Mouse (Mus musculus) embryo, embryonic 10.5 days (tissue): ENCODE measurements around the gene Tmem259.

Experiments
- DNase-seq: peaks from one replicate; pipeline ENCODE4 v3.0.0-alpha.2; 2015; ENCODE audit warnings: low spot score

The Tmem259 gene

GRCm38 (mm10) chr10:79984195-79984816 is at the start of gene Tmem259:
Tmem259 (minus strand) TSS chr10:79984330.
- DNase-seq, result peak; percentile 95

- no peak for DNase-seq
Measured at GRCm38 (mm10) chr10:80032799-80033480, 48.8 kb upstream of the Tmem259 start.

GRCm38 (mm10) chr10:80030736-80031135 is 46.6 kb upstream of the Tmem259 start:
- DNase-seq, result no peak

GRCm38 (mm10) chr10:80030191-80030590 is 46.1 kb upstream of the Tmem259 start:
- no peak for DNase-seq

GRCm38 (mm10) chr10:80028521-80028846 is 44.4 kb upstream of the Tmem259 start:
- no peak for DNase-seq

- no peak for DNase-seq
Measured at GRCm38 (mm10) chr10:80027681-80028520, 43.8 kb upstream of the Tmem259 start.

- DNase-seq, result peak; percentile 42
Measured at GRCm38 (mm10) chr10:80025889-80026288, 41.8 kb upstream of the Tmem259 start.

GRCm38 (mm10) chr10:80025463-80025862 is 41.3 kb upstream of the Tmem259 start:
- no peak for DNase-seq

- DNase-seq, result no peak
Measured at GRCm38 (mm10) chr10:80025044-80025347, 40.9 kb upstream of the Tmem259 start.

GRCm38 (mm10) chr10:80024229-80025043 is 40.3 kb upstream of the Tmem259 start:
- DNase-seq, result no peak

- no peak for DNase-seq
Measured at GRCm38 (mm10) chr10:80023758-80024157, 39.6 kb upstream of the Tmem259 start.

GRCm38 (mm10) chr10:80022806-80023205 is 38.7 kb upstream of the Tmem259 start:
- no peak for DNase-seq

GRCm38 (mm10) chr10:80022164-80022563 is 38.0 kb upstream of the Tmem259 start:
- no peak for DNase-seq

GRCm38 (mm10) chr10:80021320-80021641 is 37.2 kb upstream of the Tmem259 start:
- DNase-seq, result no peak

GRCm38 (mm10) chr10:80020603-80021319 is 36.6 kb upstream of the Tmem259 start:
- no peak for DNase-seq

- no peak for DNase-seq
Measured at GRCm38 (mm10) chr10:80020191-80020590, 36.1 kb upstream of the Tmem259 start.

- peak; percentile 76 for DNase-seq
Measured at GRCm38 (mm10) chr10:80019471-80020131, 35.5 kb upstream of the Tmem259 start.

- peak; percentile 46 for DNase-seq
Measured at GRCm38 (mm10) chr10:80018739-80019297, 34.7 kb upstream of the Tmem259 start.

- DNase-seq, result no peak
Measured at GRCm38 (mm10) chr10:80017771-80018170, 33.6 kb upstream of the Tmem259 start.

GRCm38 (mm10) chr10:80017361-80017760 is 33.2 kb upstream of the Tmem259 start:
- no peak for DNase-seq

GRCm38 (mm10) chr10:80016931-80017330 is 32.8 kb upstream of the Tmem259 start:
- DNase-seq, result no peak
